Mouse (Mus musculus) olfactory bulb, adult 2 months (tissue): Measurements from ENCODE around the gene Myo9b. TPM values are rescaled to one million over a fixed set of nuclear protein-coding genes. Genes with fewer than 3 reads are reported as not detected.

Experiments
- H3K27ac ChIP-seq: fragments of 200-500 bp; 2 replicates; pipeline ENCODE4 v1.5.1; 2012; ENCODE audit warnings: low read depth, low read length; ENCODE audit not compliant: insufficient read depth
- H3K4me1 ChIP-seq: fragments of 200-500 bp; 2 replicates; pipeline ENCODE4 v1.6.1; 2012; ENCODE audit warnings: low read length; ENCODE audit not compliant: control insufficient read depth, insufficient read depth
- H3K4me3 ChIP-seq: fragments of 200-500 bp; 2 replicates; pipeline ENCODE4 v1.5.1; 2012; ENCODE audit warnings: mild to moderate bottlenecking, low read depth, low read length, moderate library complexity; ENCODE audit not compliant: insufficient read depth
- CTCF ChIP-seq: fragments of 200-500 bp; IDR thresholded peaks from 2 replicates; pipeline ENCODE4 v1.5.1; 2012; ENCODE audit warnings: low read depth, mild to moderate bottlenecking, low read length, moderate library complexity; ENCODE audit not compliant: insufficient read depth
- POLR2A ChIP-seq: fragments of 200-500 bp; IDR thresholded peaks from 2 replicates; pipeline ENCODE4 v1.6.1; 2012; ENCODE audit warnings: mild to moderate bottlenecking, low read depth, low read length, moderate library complexity; ENCODE audit not compliant: insufficient read depth
- WGBS: fragments of 180-500 bp; shearing (Covaris S2); methylation state at CpG from one replicate; pipeline ENCODE4 v1.1.7; 2018; 5-methylcytosine and 5-hydroxymethylcytosine counted together
- polyA plus RNA-seq: library from polyadenylated mRNA; stranded (reverse); fragments of >200 nt; gene quantifications from 2 replicates; pipeline ENCODE4 v1.2.4, GENCODE M21; 2012; ENCODE audit warnings: low replicate concordance; ENCODE audit not compliant: missing spikeins, insufficient read depth, insufficient read length

Gene Myo9b
- polyA plus RNA-seq, 1 experiment: 390 TPM

- 95% methylated on average over 2 of the region's 2 CpGs for WGBS
Observed at GRCm38 (mm10) chr8:71400826-71401225, 128.3 kb downstream of the Myo9b start.

DNA sequence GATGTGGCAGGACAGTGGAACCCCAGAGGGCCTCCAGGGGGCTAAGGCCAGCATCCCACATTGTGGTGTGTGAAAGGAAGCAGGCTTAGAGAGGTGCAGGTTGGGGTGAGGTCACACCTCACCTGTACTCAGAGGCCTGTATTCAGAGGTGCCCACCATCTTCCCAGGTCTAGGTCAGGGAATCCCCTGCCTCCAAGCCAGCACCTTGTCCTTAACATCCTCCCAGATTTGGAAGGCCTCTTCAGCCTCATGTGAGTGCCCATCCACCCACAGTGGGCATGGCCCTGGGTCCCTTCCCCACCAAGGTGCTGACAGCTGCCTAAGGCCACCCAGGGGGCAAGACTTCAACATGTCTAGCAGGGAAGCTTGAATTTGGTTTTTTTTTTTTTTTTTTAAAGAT, 128.9 kb downstream of the Myo9b start:
- TF ChIP-seq POLR2A (no peak), CTCF (no peak)
- H3K4me3 ChIP-seq: no peak overlapping the region
- no peak overlapping the region for H3K27ac ChIP-seq
- peaks cover 19% of the 10 kb centered on the region for H3K4me1 ChIP-seq

More at GRCm38 (mm10) chr8:71400826-71401225, 128.3 kb downstream of the Myo9b start:
- TF ChIP-seq CTCF: no peak
- TF ChIP-seq POLR2A: no peak
- no peak overlapping the region for H3K4me3 ChIP-seq
- H3K27ac ChIP-seq: no peak overlapping the region
- H3K4me1 ChIP-seq: peaks cover 17% of the 10 kb centered on the region

GRCm38 (mm10) chr8:71402446-71402964, 130.0 kb downstream of the Myo9b start:
- Histone ChIP-seq H3K4me3 (no peak overlapping the region), H3K4me1 (peaks cover 21% of the 10 kb centered on the region), H3K27ac (no peak overlapping the region)
- TF ChIP-seq CTCF (no peak), POLR2A (no peak)
- 87% methylated on average over 9 of the region's 9 CpGs for WGBS

- 91% methylated on average over 6 of the region's 6 CpGs for WGBS
- Histone ChIP-seq H3K4me1 (peaks cover 18% of the 10 kb centered on the region), H3K4me3 (no peak overlapping the region), H3K27ac (no peak overlapping the region)
- TF ChIP-seq POLR2A (no peak), CTCF (no peak)
Observed at GRCm38 (mm10) chr8:71403107-71403885, 130.8 kb downstream of the Myo9b start.

- H3K4me1 ChIP-seq: peaks cover 18% of the 10 kb centered on the region
- TF ChIP-seq CTCF (no peak), POLR2A (no peak)
- WGBS: 87% methylated on average over 8 of the region's 8 CpGs
- H3K27ac ChIP-seq: no peak overlapping the region
- H3K4me3 ChIP-seq: no peak overlapping the region
Observed at GRCm38 (mm10) chr8:71404011-71404410, 131.5 kb downstream of the Myo9b start.

- Histone ChIP-seq H3K27ac (no peak overlapping the region), H3K4me3 (no peak overlapping the region), H3K4me1 (peaks cover 18% of the 10 kb centered on the region)
- TF ChIP-seq POLR2A (no peak), CTCF (no peak)
- WGBS: 47% methylated on average over 9 of the region's 9 CpGs
Observed at GRCm38 (mm10) chr8:71404951-71405351, 132.4 kb downstream of the Myo9b start.

GRCm38 (mm10) chr8:71405401-71406098, 133.0 kb downstream of the Myo9b start, which contains the start of gene Ankle1:
Gene Ankle1, plus strand, starts transcription at chr8:71406010.
- TF ChIP-seq CTCF (peak; percentile 33; the same call in 1 of the 2 replicates), POLR2A (0 out of 2 replicates have a peak, but pooled peaks have one; percentile 29)
- Histone ChIP-seq H3K27ac (no peak within 1 kb of the TSS), H3K4me3 (peak within 1 kb of the TSS; percentile 37), H3K4me1 (peaks cover 18% of the 10 kb centered on the region)
- 14% methylated on average over 33 of the region's 33 CpGs for WGBS

- Histone ChIP-seq H3K4me3 (peak overlapping the region; percentile 37), H3K4me1 (peaks cover 18% of the 10 kb centered on the region), H3K27ac (no peak overlapping the region)
- peak; percentile 32; the same call in 1 of the 2 replicates for TF ChIP-seq CTCF
- no peak; the same call in 1 of the 2 replicates for TF ChIP-seq POLR2A
- 1% methylated on average over 55 of the region's 55 CpGs for WGBS
Observed at GRCm38 (mm10) chr8:71406099-71407015, 133.8 kb downstream of the Myo9b start.
